Mouse (Mus musculus): ENCODE measurements around the gene Ilk.

- TF ChIP-seq CTCF (conservative IDR thresholded peaks at IDR 0.05 in 1 of 2, IDR thresholded peaks at IDR 0.05 in 1 of 2; ENCODE audit: low read depth in 2 of 2, low read length in 2 of 2) (no peak), POLR2A (IDR thresholded peaks at IDR 0.05; ENCODE audit: low read depth, low read length) (no peak), MYC (IDR thresholded peaks at IDR 0.05; ENCODE audit: low read depth, low read length) (no peak), MAFK (IDR thresholded peaks at IDR 0.05; ENCODE audit: insufficient replicate concordance, low read length) (no peak), CHD1 (IDR thresholded peaks at IDR 0.05; ENCODE audit: low read depth, low read length) (no peak), EP300 (IDR thresholded peaks at IDR 0.05; ENCODE audit: low read length) (no peak), TCF12 (IDR thresholded peaks at IDR 0.05; ENCODE audit: low read depth, low read length) (no peak), CHD2 (IDR thresholded peaks at IDR 0.05; ENCODE audit: low read length) (no peak), SMC3 (IDR thresholded peaks at IDR 0.05; ENCODE audit: low read depth, low read length) (no peak), ZNF384 (IDR thresholded peaks at IDR 0.05; ENCODE audit: low read depth, low read length) (no peak)
These were observed 16.9 kb downstream of the Ilk start for GRCm38 (mm10) chr7:105753281-105753680.

Data from CH12.LX (cell line).